Mouse (Mus musculus): ENCODE measurements at regions not wholly inside any gene's neighbourhood (a gene's known extent, or its start where the extent isn't known, plus 50 kb on each side); places are given as distances from the start of the nearest gene placed in this dataset.

- DNase-seq (ENCODE audit: low spot score in 2 of 2), result no peak
Observed at GRCm38 (mm10) chr11:82588744-82589143, 175.4 kb downstream of the Cct6b start.

- DNase-seq (ENCODE audit: low spot score in 2 of 2), result no peak
Observed at GRCm38 (mm10) chr11:82579841-82580415, 184.2 kb downstream of the Cct6b start.

GRCm38 (mm10) chr11:82576019-82576418 is 187.3 kb downstream of the Tmem132e start:
- no peak for DNase-seq (ENCODE audit: low spot score in 2 of 2)

GRCm38 (mm10) chr11:82573126-82573525 is 184.4 kb downstream of the Tmem132e start:
- no peak for DNase-seq (ENCODE audit: low spot score in 2 of 2)

- DNase-seq (ENCODE audit: low spot score in 2 of 2), result no peak
Observed at GRCm38 (mm10) chr11:82571525-82571924, 182.8 kb downstream of the Tmem132e start.

- no peak for DNase-seq (ENCODE audit: low spot score in 2 of 2)
Observed at GRCm38 (mm10) chr11:82569819-82570218, 181.1 kb downstream of the Tmem132e start.

GRCm38 (mm10) chr11:82568219-82568676 is 179.5 kb downstream of the Tmem132e start:
- DNase-seq (ENCODE audit: low spot score in 2 of 2), result no peak

- no peak for DNase-seq (ENCODE audit: low spot score in 2 of 2)
Observed at GRCm38 (mm10) chr11:82567014-82567685, 178.4 kb downstream of the Tmem132e start.

GRCm38 (mm10) chr11:82566092-82566491 is 177.4 kb downstream of the Tmem132e start:
- DNase-seq (ENCODE audit: low spot score in 2 of 2), result no peak

- DNase-seq (ENCODE audit: low spot score in 2 of 2), result no peak
Observed at GRCm38 (mm10) chr11:82564181-82564580, 175.5 kb downstream of the Tmem132e start.

- no peak for DNase-seq (ENCODE audit: low spot score in 2 of 2)
Observed at GRCm38 (mm10) chr11:82542028-82542427, 153.3 kb downstream of the Tmem132e start.

GRCm38 (mm10) chr11:82541376-82541775 is 152.7 kb downstream of the Tmem132e start:
- DNase-seq (ENCODE audit: low spot score in 2 of 2), result no peak

GRCm38 (mm10) chr11:82537931-82538330 is 149.2 kb downstream of the Tmem132e start:
- no peak for DNase-seq (ENCODE audit: low spot score in 2 of 2)

- no peak for DNase-seq (ENCODE audit: low spot score in 2 of 2)
Observed at GRCm38 (mm10) chr11:82523200-82523802, 134.6 kb downstream of the Tmem132e start.

- peak in 1 of 2 experiments; percentile 57 for DNase-seq (ENCODE audit: low spot score in 2 of 2)
Observed at GRCm38 (mm10) chr11:82521383-82521782, 132.7 kb downstream of the Tmem132e start.

- DNase-seq (ENCODE audit: low spot score in 2 of 2), result peak in 1 of 2 experiments; percentile 56
Observed at GRCm38 (mm10) chr11:82518691-82519090, 130.0 kb downstream of the Tmem132e start.

GRCm38 (mm10) chr11:82514526-82515144 is 125.9 kb downstream of the Tmem132e start:
- DNase-seq (ENCODE audit: low spot score in 2 of 2), result peak in 1 of 2 experiments; percentile 58

- no peak for DNase-seq (ENCODE audit: low spot score in 2 of 2)
Observed at GRCm38 (mm10) chr11:82508564-82508963, 119.9 kb downstream of the Tmem132e start.

All from urinary bladder, postnatal 4 days (tissue).